Mouse (Mus musculus) heart, embryonic 13.5 days (tissue): ENCODE results near the gene Xcl1. TPM values are rescaled to one million over a fixed set of nuclear protein-coding genes. Genes with fewer than 3 reads are reported as not detected.

Source experiments
- ATAC-seq: fragments of 200-750 bp; cut with Nextera tagmentation; 2 replicates; pipeline ENCODE4 v1.8.0; 2017; ENCODE audit warnings: moderate TSS enrichment; ENCODE audit not compliant: insufficient number of reproducible peaks, low FRiP score, low TSS enrichment; ENCODE audit errors: extremely low read depth
- H3K27ac ChIP-seq: fragments of 300-500 bp; sonication (generic); replicated peaks from 2 replicates; pipeline ENCODE4 v1.5.1; 2015; ENCODE audit warnings: moderate library complexity, mild to moderate bottlenecking, inconsistent platforms
- H3K27me3 ChIP-seq: fragments of 300-500 bp; sonication (generic); replicated peaks from 2 replicates; pipeline ENCODE4 v1.6.1; 2015; ENCODE audit warnings: mild to moderate bottlenecking, inconsistent platforms
- H3K36me3 ChIP-seq: fragments of 300-500 bp; sonication (generic); 2 replicates; pipeline ENCODE4 v1.6.1; 2015; ENCODE audit warnings: mild to moderate bottlenecking, inconsistent platforms
- H3K4me1 ChIP-seq: fragments of 300-500 bp; sonication (generic); 2 replicates; pipeline ENCODE4 v1.6.1; 2015; ENCODE audit warnings: inconsistent platforms
- H3K4me2 ChIP-seq: fragments of 300-500 bp; sonication (generic); 2 replicates; pipeline ENCODE4 v1.6.1; 2015; ENCODE audit warnings: inconsistent platforms, mild to moderate bottlenecking, moderate library complexity
- H3K4me3 ChIP-seq: fragments of 300-500 bp; sonication (generic); 2 replicates; pipeline ENCODE4 v1.5.1; 2015; ENCODE audit warnings: moderate library complexity, mild to moderate bottlenecking, inconsistent platforms
- H3K9ac ChIP-seq: fragments of 300-500 bp; sonication (generic); 2 replicates; pipeline ENCODE4 v1.6.1; 2015; ENCODE audit warnings: inconsistent platforms, mild to moderate bottlenecking, moderate library complexity
- H3K9me3 ChIP-seq: fragments of 300-500 bp; sonication (generic); 2 replicates; pipeline ENCODE4 v1.6.1; 2016; ENCODE audit warnings: inconsistent platforms
- WGBS: fragments of 180-500 bp; shearing (Covaris S2); methylation state at CpG from one replicate; pipeline ENCODE4 v1.1.7; 2015; ENCODE audit warnings: mixed read lengths; 5-methylcytosine and 5-hydroxymethylcytosine counted together
- polyA plus RNA-seq: library from polyadenylated mRNA; unstranded; fragments of >200 nt; fragmentation: Nextera tagmentation; extraction: Ambion mirVana; gene quantifications from 2 replicates; pipeline ENCODE4 v1.2.1, GENCODE M21; 2015

Gene Xcl1
- polyA plus RNA-seq, 1 experiment from 2014 or later, result not detected

DNA sequence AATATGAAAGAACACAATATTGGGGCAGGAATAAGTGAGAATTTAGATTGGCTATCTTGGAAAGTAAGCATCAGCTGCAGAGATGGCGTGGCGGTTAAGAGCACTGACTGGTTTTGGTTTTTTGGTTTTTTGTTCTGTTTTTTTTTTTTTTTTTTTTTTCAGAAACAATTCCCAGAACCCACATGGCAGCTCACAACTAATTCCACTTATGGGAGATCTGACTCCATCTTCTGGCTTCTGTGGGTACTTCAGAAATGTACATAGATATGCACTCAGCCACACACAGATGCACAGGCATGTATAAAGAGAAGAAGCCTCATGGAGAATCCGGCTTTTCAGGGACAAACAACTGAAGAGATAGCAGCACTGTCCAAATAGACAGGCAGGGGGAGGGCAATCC, 22.6 kb upstream of the Xcl1 start:
- no peak for ATAC-seq
- H3K9ac ChIP-seq, result no peak overlapping the region
- no peak overlapping the region for H3K4me2 ChIP-seq
- no peaks in the 10 kb centered on the region for H3K36me3 ChIP-seq
- no peaks in the 10 kb centered on the region for H3K27me3 ChIP-seq
- H3K4me3 ChIP-seq, result no peak overlapping the region
- WGBS, result 88% methylated on average over 3 of the region's 3 CpGs
- H3K9me3 ChIP-seq, result no peaks in the 10 kb centered on the region
- H3K27ac ChIP-seq, result no peak overlapping the region
- no peaks in the 10 kb centered on the region for H3K4me1 ChIP-seq

DNA sequence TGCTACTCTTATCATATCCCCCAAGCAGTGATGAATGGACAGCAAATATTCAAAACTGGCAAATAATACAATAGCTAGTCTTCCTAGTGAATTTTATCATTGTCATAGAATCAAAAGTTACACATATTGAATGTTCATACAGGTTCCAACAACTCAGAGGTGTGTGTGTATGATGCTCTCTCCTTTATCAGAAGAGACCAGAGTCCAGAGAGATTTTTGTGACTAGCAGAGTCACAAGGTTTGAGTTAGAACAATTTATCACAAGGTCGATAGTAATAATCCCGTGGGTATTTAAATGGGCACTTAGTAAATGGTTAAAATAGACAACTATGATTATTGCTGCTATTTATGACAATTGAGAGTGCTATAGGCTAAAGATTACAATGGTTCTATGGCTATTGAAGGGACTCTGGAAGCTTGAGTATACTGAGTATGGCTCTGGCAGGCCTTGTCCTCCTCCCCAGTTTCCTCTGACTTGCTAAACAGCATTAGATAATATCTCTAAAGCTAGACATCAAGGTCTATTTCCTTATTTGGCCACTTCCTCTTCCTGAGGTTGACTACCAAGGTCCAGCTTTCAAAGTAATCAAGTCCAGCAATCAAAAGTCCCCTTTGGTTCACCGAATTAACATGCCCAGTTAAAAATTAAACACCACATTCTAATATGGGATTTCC, 21.5 kb upstream of the Xcl1 start:
- Histone ChIP-seq H3K27me3 (no peaks in the 10 kb centered on the region), H3K4me2 (no peak overlapping the region), H3K9ac (no peak overlapping the region), H3K36me3 (no peaks in the 10 kb centered on the region), H3K4me3 (no peak overlapping the region), H3K4me1 (no peaks in the 10 kb centered on the region), H3K9me3 (no peaks in the 10 kb centered on the region), H3K27ac (no peak overlapping the region)
- ATAC-seq, result no peak
- WGBS, result 57% methylated on average over 3 of the region's 3 CpGs

- no peak overlapping the region for H3K9ac ChIP-seq
- no peaks in the 10 kb centered on the region for H3K9me3 ChIP-seq
- no peak overlapping the region for H3K4me3 ChIP-seq
- H3K27me3 ChIP-seq, result no peaks in the 10 kb centered on the region
- 69% methylated on average over 7 of the region's 7 CpGs for WGBS
- peaks cover under 1% of the 10 kb centered on the region; the same call in 1 of the 2 replicates for H3K4me1 ChIP-seq
- no peak overlapping the region for H3K27ac ChIP-seq
- H3K36me3 ChIP-seq, result no peaks in the 10 kb centered on the region
- no peak overlapping the region for H3K4me2 ChIP-seq
- no peak for ATAC-seq
Measured at GRCm38 (mm10) chr1:164955452-164956196, 20.3 kb upstream of the Xcl1 start.

DNA sequence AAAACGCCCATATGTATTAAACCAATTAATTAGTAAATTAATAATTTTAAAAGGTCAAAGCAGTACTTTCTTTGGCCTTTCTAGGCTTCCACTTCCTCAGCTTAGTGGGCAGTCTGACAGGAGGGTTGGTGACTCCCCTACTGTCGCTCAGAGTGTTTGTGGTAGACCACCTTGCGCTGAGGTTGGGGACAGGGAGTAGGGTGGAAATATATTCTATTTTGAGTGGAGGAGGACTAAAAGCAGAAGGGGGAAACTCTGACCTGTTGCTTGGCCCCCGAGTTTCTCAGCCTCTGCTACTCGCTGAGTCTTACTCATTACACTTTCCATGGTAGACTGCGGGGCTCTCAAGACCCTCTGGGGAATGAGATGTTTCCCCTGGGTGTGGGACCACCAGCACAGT, 18.2 kb upstream of the Xcl1 start:
- H3K27ac ChIP-seq, result no peak overlapping the region
- WGBS, result 84% methylated on average over 6 of the region's 6 CpGs
- H3K36me3 ChIP-seq, result no peaks in the 10 kb centered on the region
- no peaks in the 10 kb centered on the region for H3K9me3 ChIP-seq
- H3K4me2 ChIP-seq, result no peak overlapping the region
- H3K4me1 ChIP-seq, result peaks cover 8% of the 10 kb centered on the region; the same call in 1 of the 2 replicates
- no peaks in the 10 kb centered on the region for H3K27me3 ChIP-seq
- H3K9ac ChIP-seq, result no peak overlapping the region
- no peak overlapping the region for H3K4me3 ChIP-seq
- ATAC-seq, result no peak

- H3K9me3 ChIP-seq, result no peaks in the 10 kb centered on the region
- H3K4me3 ChIP-seq, result no peak overlapping the region
- no peak overlapping the region for H3K27ac ChIP-seq
- no peaks in the 10 kb centered on the region for H3K27me3 ChIP-seq
- H3K4me1 ChIP-seq, result 0 out of 2 replicates have a peak, but pooled peaks cover 6% of the 10 kb centered on the region
- WGBS, result 40% methylated on average over 2 of the region's 2 CpGs
- H3K36me3 ChIP-seq, result no peaks in the 10 kb centered on the region
- ATAC-seq, result no peak
- no peak overlapping the region for H3K4me2 ChIP-seq
- no peak overlapping the region for H3K9ac ChIP-seq
Measured at GRCm38 (mm10) chr1:164936060-164936459, 733 bp upstream of the Xcl1 start.

DNA sequence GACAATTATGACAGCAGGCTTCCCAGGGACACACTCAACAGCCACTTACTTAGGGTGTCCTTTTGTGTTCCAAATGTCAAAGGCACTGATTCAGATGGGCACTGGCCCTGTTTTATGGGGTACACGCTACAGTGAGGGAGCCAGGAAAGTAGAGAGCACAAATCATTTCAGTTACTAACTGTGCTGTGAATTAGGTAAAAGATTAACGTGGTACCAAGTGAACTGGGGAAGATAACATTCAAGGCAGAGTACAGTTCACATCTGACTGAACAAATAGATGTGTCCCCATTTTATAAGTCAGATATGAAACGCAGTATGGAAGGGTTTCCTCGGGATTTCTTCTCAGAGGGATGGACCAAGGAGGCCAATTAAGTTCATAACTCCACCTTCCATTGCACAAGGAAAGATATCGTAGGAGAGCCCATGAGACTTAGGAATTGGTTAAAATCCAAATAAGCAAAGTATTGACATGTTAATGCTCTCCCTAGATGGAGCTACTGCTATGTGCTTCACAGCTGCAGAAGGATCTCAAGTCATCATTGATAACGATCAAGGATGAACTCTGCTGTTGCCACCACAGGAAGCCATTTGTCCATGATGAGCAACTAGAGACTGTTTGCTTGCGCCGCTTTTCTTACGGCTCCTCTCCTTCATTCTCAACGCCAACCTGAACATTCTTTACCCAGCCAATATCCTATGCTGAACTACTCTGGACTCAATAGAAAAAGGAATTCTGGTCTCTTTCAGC, 1.7 kb downstream of the Xcl1 start:
- Histone ChIP-seq H3K9me3 (no peaks in the 10 kb centered on the region), H3K4me2 (no peak overlapping the region), H3K36me3 (no peaks in the 10 kb centered on the region), H3K27me3 (no peaks in the 10 kb centered on the region), H3K9ac (no peak overlapping the region), H3K4me1 (0 out of 2 replicates have a peak, but pooled peaks cover 6% of the 10 kb centered on the region), H3K27ac (no peak overlapping the region), H3K4me3 (no peak overlapping the region)
- no peak for ATAC-seq
- WGBS, result 86% methylated on average over 10 of the region's 10 CpGs

- WGBS, result 81% methylated on average over 7 of the region's 7 CpGs
- 0 out of 2 replicates have a peak, but pooled peaks cover 6% of the 10 kb centered on the region for H3K4me1 ChIP-seq
- no peaks in the 10 kb centered on the region for H3K36me3 ChIP-seq
- H3K9ac ChIP-seq, result no peak overlapping the region
- no peaks in the 10 kb centered on the region for H3K9me3 ChIP-seq
- H3K27me3 ChIP-seq, result no peaks in the 10 kb centered on the region
- H3K27ac ChIP-seq, result no peak overlapping the region
- H3K4me3 ChIP-seq, result no peak overlapping the region
- H3K4me2 ChIP-seq, result no peak overlapping the region
- ATAC-seq, result no peak
Measured at GRCm38 (mm10) chr1:164931135-164931534, 4.2 kb downstream of the Xcl1 start.

GRCm38 (mm10) chr1:164930006-164930405, 5.3 kb downstream of the Xcl1 start:
- WGBS, result 80% methylated on average over 3 of the region's 3 CpGs
- no peak overlapping the region for H3K9ac ChIP-seq

DNA sequence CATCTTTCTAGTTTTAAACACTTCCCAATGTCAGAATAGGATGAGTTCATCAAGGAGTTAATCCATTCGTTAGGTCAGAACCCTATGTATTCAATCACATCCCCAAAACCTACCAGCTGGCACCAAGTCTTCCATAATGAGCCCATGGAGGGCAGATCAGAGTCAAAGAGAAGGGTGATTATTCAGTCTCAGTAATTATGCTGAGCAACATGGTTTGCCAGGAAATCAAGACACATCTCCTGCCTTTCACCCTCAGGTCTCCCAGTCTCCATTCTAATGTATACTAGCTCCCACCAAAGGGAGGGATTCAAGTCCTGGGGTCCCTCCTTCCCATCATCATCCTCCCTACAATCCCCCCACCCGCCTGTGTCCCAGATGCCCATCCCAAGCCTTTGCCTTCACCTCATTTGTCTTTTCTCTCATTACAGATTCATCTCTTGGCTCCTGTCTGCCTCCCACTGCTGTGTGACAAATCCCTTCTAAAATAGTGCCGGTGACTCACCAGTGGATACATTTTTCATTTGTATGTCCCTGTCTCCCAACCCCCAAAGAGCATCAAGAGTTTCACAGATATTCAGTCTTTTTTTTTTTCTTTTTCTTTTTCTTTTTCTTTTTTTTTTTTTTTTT, 8.7 kb downstream of the Xcl1 start:
- H3K27me3 ChIP-seq, result no peaks in the 10 kb centered on the region
- H3K27ac ChIP-seq, result no peak overlapping the region
- 73% methylated on average over 3 of the region's 3 CpGs for WGBS
- no peak overlapping the region for H3K4me2 ChIP-seq
- H3K4me1 ChIP-seq, result no peaks in the 10 kb centered on the region
- H3K9ac ChIP-seq, result no peak overlapping the region
- H3K9me3 ChIP-seq, result peaks cover 4% of the 10 kb centered on the region; the same call in 1 of the 2 replicates
- H3K36me3 ChIP-seq, result no peaks in the 10 kb centered on the region
- ATAC-seq, result no peak
- no peak overlapping the region for H3K4me3 ChIP-seq

More at GRCm38 (mm10) chr1:164930006-164930405, 5.3 kb downstream of the Xcl1 start:
- Histone ChIP-seq H3K9me3 (peaks cover 4% of the 10 kb centered on the region; the same call in 1 of the 2 replicates), H3K4me3 (no peak overlapping the region), H3K27me3 (no peaks in the 10 kb centered on the region), H3K27ac (no peak overlapping the region), H3K4me1 (no peaks in the 10 kb centered on the region), H3K36me3 (no peaks in the 10 kb centered on the region), H3K4me2 (no peak overlapping the region)
- ATAC-seq, result no peak

GRCm38 (mm10) chr1:164905047-164905446, 30.3 kb downstream of the Xcl1 start:
- WGBS, result 47% methylated on average over 4 of the region's 4 CpGs
- H3K27ac ChIP-seq, result no peak overlapping the region
- no peaks in the 10 kb centered on the region for H3K9me3 ChIP-seq
- no peak overlapping the region for H3K4me2 ChIP-seq
- H3K4me3 ChIP-seq, result no peak overlapping the region
- no peaks in the 10 kb centered on the region for H3K36me3 ChIP-seq
- H3K4me1 ChIP-seq, result peaks cover 4% of the 10 kb centered on the region; the same call in 1 of the 2 replicates
- no peak overlapping the region for H3K9ac ChIP-seq
- no peak for ATAC-seq
- no peaks in the 10 kb centered on the region for H3K27me3 ChIP-seq

GRCm38 (mm10) chr1:164900696-164901095, 34.6 kb downstream of the Xcl1 start:
- Histone ChIP-seq H3K4me1 (peaks cover 43% of the 10 kb centered on the region), H3K27ac (no peak overlapping the region), H3K36me3 (no peaks in the 10 kb centered on the region), H3K27me3 (no peaks in the 10 kb centered on the region), H3K9ac (no peak overlapping the region), H3K4me2 (no peak overlapping the region), H3K9me3 (no peaks in the 10 kb centered on the region), H3K4me3 (no peak overlapping the region)
- 81% methylated on average over 6 of the region's 6 CpGs for WGBS
- ATAC-seq, result no peak
